Mouse (Mus musculus) liver, postnatal 0 days (tissue): ENCODE data around the gene Trmt11.

Experiments
- CTCF ChIP-seq: sonication (generic); IDR thresholded peaks from 2 replicates; pipeline ENCODE4 v1.5.1; 2016; ENCODE audit warnings: antibody characterized with exemption, low read depth
- EP300 ChIP-seq: IDR thresholded peaks from 2 replicates; pipeline ENCODE4 v1.6.1; 2016; ENCODE audit warnings: antibody characterized with exemption, low read depth, mild to moderate bottlenecking

GRCm38 (mm10) chr10:30624161-30625019 is 23.8 kb upstream of the Trmt11 start:
- TF ChIP-seq CTCF (no peak), EP300 (no peak)
